Mouse (Mus musculus): ENCODE data around the gene Qrfpr.

The Qrfpr gene

DNA sequence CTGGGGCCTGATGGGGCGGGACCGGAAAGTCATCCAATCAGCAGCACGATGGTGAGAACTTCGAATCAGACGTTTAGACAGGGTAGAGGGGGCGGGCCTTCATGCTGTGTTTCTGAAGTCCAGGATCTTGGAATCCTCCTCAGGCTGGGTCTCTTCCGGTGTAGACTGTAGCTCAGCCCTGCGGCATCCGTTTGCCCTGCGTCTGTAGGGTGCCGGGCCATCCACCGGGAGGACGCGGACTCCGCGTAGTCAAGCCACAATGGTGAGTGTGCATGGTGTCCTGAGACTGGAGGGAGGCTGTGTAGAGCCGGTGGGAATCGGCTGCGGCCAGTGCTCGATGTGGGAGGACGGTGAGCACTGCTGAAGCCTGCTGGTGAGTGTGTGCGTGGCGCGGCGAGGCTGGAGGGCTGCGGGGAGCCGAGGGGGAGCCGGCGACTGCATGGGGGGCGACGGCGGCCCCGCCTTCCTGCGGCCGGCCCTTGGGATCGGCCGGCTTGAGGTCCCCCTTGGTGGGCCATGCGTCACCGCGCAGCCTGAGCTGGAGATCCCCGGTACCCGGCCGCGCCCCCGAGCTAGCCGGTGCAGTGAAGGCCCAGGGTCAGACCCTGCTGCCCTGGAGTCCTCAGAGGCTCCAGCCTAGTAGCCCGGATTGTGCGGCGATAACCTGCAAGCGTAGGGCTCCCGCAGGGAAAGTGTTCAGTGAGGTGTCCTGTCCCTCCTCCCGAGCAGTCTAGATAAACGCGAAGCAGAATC is 71.0 kb downstream of the Qrfpr start, which contains the start of gene D3Ertd254e:
Gene D3Ertd254e (plus strand): TSS at position 84 of the 753 bp plus-strand sequence.
- peak; percentile 22 to 56 for DNase-seq (ENCODE audit: low read depth in 1 of 2, low spot score in 2 of 2)

DNA sequence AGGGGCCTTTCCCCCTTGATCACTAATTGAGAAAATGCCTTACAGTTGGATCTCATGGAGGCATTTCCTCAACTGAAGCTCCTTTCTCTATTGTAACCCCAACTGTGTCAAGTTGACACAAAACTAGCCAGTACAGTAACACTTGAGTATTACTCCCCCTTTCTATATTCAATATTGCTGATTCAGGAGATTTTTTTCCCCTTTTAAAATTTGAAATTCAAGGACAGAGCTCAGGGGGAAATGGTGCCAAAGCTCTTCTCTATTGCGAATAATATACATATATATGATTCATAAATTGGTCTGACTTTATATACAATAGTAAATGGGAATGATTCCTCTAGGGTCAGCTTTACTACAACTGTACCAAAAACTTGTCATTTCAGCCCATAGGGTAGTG is 71.6 kb downstream of the Qrfpr start:
- DNase-seq (ENCODE audit: low read depth in 1 of 2, low spot score in 2 of 2): no peak

- no peak for DNase-seq (ENCODE audit: low read depth in 1 of 2, low spot score in 2 of 2)
These were observed 83.1 kb downstream of the Qrfpr start for GRCm38 (mm10) chr3:36138996-36139395.

GRCm38 (mm10) chr3:36138171-36138660 is 83.9 kb downstream of the Qrfpr start:
- DNase-seq (ENCODE audit: low read depth in 1 of 2, low spot score in 2 of 2): no peak

DNA sequence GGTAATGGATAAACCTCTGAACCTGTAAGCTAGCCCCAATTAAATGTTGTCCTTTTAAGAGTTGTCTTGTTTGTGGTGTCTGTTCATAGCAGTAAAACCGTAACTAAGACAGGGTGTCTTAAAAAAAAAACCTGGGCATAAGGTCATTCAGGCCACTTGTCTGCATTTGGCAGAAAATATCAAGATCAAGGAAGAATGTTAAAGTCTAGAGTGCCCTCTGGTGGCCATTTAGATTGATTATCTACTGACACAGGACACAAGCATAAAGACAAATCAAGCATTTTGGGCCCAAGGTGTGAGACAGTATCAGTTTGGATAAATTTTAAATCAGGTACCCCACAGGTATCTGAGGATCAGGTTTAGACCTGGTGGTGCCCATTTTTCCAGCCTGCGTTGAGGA is 84.6 kb downstream of the Qrfpr start:
- no peak for DNase-seq (ENCODE audit: low read depth in 1 of 2, low spot score in 2 of 2)

DNA sequence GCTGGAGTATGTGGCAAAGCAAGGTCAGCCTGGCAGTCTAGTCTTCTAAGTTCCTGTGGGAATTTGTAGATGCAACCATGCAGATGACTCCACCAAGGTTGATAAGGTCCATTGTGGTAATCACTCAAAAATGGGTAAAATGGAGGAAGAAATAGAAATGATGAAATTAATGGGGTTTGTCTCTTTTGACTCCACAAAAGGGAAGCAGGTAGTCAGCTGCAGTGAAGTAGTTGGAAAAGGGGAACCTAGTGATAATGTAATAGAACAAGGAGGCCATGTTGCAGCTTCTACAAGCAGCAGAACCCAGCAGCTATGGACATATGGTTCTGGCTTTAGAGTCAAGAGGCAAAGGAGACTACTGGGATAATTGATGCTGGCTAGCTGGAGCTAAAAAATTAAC is 86.0 kb downstream of the Qrfpr start:
- no peak for DNase-seq (ENCODE audit: low read depth in 1 of 2, low spot score in 2 of 2)
